Mouse (Mus musculus): ENCODE results near the gene Ano10. TPM values are rescaled to one million over a fixed set of nuclear protein-coding genes. Genes with fewer than 3 reads are reported as not detected.
A peak's percentile ranks its signal among the peaks of the same experiment; 100 is the strongest.

The Ano10 gene
- polyA plus RNA-seq, 1 experiment from 2014 or later = 38.6 TPM

DNA sequence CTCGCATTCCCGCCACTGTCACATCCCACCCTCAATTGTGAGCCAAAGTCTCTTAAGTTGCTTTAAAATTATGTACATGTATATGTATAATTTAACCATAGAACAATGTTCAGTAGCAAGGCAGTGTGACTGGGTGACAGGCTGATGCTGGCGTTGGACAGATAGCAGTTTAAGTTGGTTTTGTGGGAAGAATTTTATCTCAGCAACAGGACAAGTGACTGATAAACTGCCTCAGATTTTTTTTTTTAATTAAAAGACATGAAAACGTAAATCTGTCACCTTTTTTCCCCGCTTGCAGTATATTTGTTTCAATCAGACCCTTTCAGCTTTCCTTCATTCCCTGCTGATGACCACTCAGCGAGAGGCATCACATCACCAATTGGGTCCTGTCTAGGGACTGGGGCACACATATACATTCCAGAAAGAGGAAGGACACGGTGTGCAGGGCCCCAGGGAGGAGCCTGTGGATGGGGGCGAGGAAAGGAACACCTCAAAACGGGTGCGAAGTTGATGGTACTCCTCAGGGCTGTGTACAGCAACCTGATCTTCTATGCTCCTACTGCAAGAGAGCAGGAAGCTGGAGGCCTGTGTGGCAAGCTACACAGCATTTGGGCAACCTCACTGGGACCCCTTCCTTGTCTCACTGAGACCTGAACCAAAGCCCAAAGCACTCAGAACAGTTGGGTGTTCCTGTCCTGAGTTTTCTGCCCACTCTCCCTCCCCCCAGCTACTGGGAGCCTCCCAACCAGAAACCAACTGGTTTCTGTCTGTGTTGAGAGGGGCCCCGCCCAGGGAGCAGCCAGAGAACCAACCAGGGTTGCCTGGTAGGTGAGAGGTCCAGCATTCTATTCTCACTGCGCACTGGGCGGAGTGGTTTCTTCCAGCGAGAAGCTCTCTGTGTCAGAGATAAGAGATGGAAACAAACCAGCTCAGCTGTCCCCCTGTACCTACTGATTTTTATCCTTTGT, 15.1 kb upstream of the Ano10 start:
- H3K36me3 ChIP-seq (ENCODE audit: control insufficient read depth, insufficient read depth, low read length) = no peaks in the 10 kb centered on the region
- no peaks in the 10 kb centered on the region for H3K27me3 ChIP-seq (ENCODE audit: control insufficient read depth, insufficient read depth, low read length)
- peak; percentile 73; the same call in 1 of the 2 replicates for ATAC-seq (ENCODE audit: insufficient read depth, low FRiP score)
- H3K9ac ChIP-seq (ENCODE audit: low read length) = peak overlapping the region; percentile 48
- H3K27ac ChIP-seq (ENCODE audit: low read length) = peak overlapping the region; percentile 64
- H3K4me2 ChIP-seq (ENCODE audit: low read depth, low read length) = no peak overlapping the region
- no peaks in the 10 kb centered on the region for H3K9me3 ChIP-seq (replicated peaks; ENCODE audit: control insufficient read depth, low read length)
- H3K4me1 ChIP-seq (ENCODE audit: control insufficient read depth, insufficient read depth, low read length) = peaks cover 9% of the 10 kb centered on the region; the same call in 1 of the 2 replicates
- no peak overlapping the region for H3K4me3 ChIP-seq (replicated peaks; ENCODE audit: low read length)
- WGBS = 58% methylated on average over 14 of the region's 14 CpGs

DNA sequence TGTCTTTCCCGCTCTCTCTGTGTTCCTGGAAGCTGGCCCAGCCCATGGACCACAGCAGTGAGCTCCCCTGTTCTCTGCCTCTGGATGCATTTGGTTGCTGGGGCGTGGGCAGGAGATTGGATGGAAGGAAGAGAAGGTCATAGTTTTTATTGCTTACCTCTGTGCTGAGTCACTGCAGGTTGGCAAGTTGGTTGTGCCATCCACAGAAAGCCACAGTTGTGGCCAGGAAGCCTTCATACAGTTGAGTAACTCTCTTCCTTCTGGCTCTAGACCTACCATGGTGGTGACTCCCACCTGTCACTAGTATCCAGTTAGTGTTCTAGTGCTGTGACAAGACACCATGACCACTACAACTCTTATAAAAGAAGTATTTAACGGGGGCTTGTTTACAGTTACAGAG, 11.1 kb upstream of the Ano10 start:
- 0 out of 2 replicates have a peak, but pooled peaks cover 6% of the 10 kb centered on the region for H3K4me1 ChIP-seq (ENCODE audit: control insufficient read depth, insufficient read depth, low read length)
- no peaks in the 10 kb centered on the region for H3K9me3 ChIP-seq (replicated peaks; ENCODE audit: control insufficient read depth, low read length)
- no peak overlapping the region for H3K9ac ChIP-seq (ENCODE audit: low read length)
- ATAC-seq (ENCODE audit: insufficient read depth, low FRiP score) = no peak
- no peaks in the 10 kb centered on the region for H3K36me3 ChIP-seq (ENCODE audit: control insufficient read depth, insufficient read depth, low read length)
- 79% methylated on average over 3 of the region's 3 CpGs for WGBS
- no peak overlapping the region for H3K27ac ChIP-seq (ENCODE audit: low read length)
- H3K27me3 ChIP-seq (ENCODE audit: control insufficient read depth, insufficient read depth, low read length) = no peaks in the 10 kb centered on the region
- H3K4me3 ChIP-seq (replicated peaks; ENCODE audit: low read length) = no peak overlapping the region
- H3K4me2 ChIP-seq (ENCODE audit: low read depth, low read length) = no peak overlapping the region

DNA sequence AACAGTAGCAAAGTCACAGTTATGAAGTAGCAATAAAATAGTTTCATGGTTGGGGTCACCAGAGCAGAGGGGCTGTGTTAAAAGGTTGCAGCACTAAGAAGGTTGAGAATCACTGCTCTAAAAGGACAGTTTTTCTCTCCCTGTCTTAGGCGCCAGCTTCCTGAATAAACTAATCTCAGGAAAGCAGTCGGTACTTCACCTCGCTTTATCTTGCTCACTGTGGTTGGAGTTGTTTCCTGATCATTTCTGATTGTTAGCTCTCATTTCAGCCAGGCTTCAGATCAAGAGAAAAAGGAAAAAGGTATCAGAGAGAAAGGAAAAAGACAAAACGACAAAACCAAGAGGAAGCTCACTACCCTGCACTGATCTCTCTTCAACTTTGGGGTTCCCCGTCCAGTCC, 1.9 kb upstream of the Ano10 start:
- ATAC-seq (ENCODE audit: insufficient read depth, low FRiP score) = no peak

DNA sequence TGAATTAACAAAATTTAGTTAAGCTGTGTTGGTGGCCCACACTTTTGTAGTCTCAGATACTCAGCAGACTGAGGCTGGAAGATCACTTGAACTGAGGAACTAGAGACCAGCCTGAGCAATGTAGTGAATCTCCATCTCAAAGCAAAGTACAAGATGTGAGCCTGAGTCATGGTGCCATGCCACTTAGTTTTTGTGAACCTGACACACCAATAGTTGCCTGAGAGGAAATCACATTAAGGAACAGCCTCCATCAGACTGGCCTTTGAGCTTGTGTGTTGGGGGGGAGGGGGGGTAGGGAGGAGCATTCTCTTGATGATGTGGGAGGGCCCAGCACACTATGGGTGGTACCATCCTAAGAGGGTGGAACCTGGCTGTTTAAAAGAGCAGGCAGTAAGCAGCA, 1.2 kb upstream of the Ano10 start:
- Histone ChIP-seq H3K4me3 (replicated peaks; ENCODE audit: low read length) (no peak overlapping the region), H3K4me1 (ENCODE audit: control insufficient read depth, insufficient read depth, low read length) (peaks cover 11% of the 10 kb centered on the region), H3K27me3 (ENCODE audit: control insufficient read depth, insufficient read depth, low read length) (no peaks in the 10 kb centered on the region), H3K9me3 (replicated peaks; ENCODE audit: control insufficient read depth, low read length) (no peaks in the 10 kb centered on the region), H3K36me3 (ENCODE audit: control insufficient read depth, insufficient read depth, low read length) (no peaks in the 10 kb centered on the region), H3K9ac (ENCODE audit: low read length) (no peak overlapping the region), H3K4me2 (ENCODE audit: low read depth, low read length) (no peak overlapping the region), H3K27ac (ENCODE audit: low read length) (no peak overlapping the region)
- ATAC-seq (ENCODE audit: insufficient read depth, low FRiP score) = no peak

More for the DNA sequence above, 1.9 kb upstream of the Ano10 start:
- Histone ChIP-seq H3K9me3 (replicated peaks; ENCODE audit: control insufficient read depth, low read length) (no peaks in the 10 kb centered on the region), H3K4me3 (replicated peaks; ENCODE audit: low read length) (no peak overlapping the region), H3K4me1 (ENCODE audit: control insufficient read depth, insufficient read depth, low read length) (peaks cover 11% of the 10 kb centered on the region), H3K9ac (ENCODE audit: low read length) (no peak overlapping the region), H3K27ac (ENCODE audit: low read length) (no peak overlapping the region), H3K36me3 (ENCODE audit: control insufficient read depth, insufficient read depth, low read length) (no peaks in the 10 kb centered on the region), H3K4me2 (ENCODE audit: low read depth, low read length) (no peak overlapping the region), H3K27me3 (ENCODE audit: control insufficient read depth, insufficient read depth, low read length) (no peaks in the 10 kb centered on the region)
- 84% methylated on average over 5 of the region's 5 CpGs for WGBS

DNA sequence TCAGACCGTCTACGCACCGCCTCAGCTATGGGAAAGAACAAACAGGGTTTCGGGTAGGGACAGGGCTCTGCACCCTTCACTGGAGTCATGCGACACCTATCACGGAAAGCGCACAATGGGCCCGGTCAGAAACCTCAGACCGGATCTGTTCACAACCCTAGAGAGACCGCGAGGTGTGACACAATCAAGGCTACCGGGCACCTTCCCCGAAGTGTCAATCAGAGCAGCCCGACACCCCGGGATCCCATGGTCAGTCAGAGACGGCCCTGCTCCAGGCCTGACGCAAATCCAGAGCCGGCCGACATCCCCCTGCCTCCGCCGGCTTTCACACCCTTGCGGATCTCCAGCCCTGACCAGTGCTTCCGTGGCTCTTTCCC, 370 bp downstream of the Ano10 start:
- no peaks in the 10 kb centered on the region for H3K27me3 ChIP-seq (ENCODE audit: control insufficient read depth, insufficient read depth, low read length)
- ATAC-seq (ENCODE audit: insufficient read depth, low FRiP score) = peak; percentile 27

DNA sequence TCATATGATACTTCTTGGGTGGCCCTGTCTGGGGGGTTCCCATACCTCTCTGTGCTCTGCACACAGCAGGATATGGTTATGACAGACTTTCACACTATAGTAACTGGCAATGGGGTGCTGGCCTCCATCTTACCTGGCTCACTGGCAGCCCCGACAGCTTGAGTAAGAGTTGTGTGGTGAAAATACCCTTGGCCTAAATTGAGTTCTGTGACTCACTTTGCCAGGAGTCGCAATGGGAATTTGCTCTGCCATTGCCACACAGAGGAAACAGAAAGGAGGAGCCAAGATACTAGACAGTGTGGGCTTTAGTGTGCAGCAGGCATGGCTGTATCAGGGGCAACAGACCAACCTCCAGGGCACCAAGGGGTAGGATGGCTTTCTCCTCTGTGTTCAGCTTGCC, 4.0 kb downstream of the Ano10 start:
- H3K4me2 ChIP-seq (ENCODE audit: low read depth, low read length) = no peak overlapping the region
- 75% methylated on average over 2 of the region's 2 CpGs for WGBS
- no peaks in the 10 kb centered on the region for H3K36me3 ChIP-seq (ENCODE audit: control insufficient read depth, insufficient read depth, low read length)
- no peak overlapping the region for H3K4me3 ChIP-seq (replicated peaks; ENCODE audit: low read length)
- no peak for ATAC-seq (ENCODE audit: insufficient read depth, low FRiP score)
- no peaks in the 10 kb centered on the region for H3K27me3 ChIP-seq (ENCODE audit: control insufficient read depth, insufficient read depth, low read length)
- no peak overlapping the region for H3K27ac ChIP-seq (ENCODE audit: low read length)
- H3K9me3 ChIP-seq (replicated peaks; ENCODE audit: control insufficient read depth, low read length) = no peaks in the 10 kb centered on the region
- no peak overlapping the region for H3K9ac ChIP-seq (ENCODE audit: low read length)
- peaks cover 18% of the 10 kb centered on the region for H3K4me1 ChIP-seq (ENCODE audit: control insufficient read depth, insufficient read depth, low read length)

More for the DNA sequence above, 370 bp downstream of the Ano10 start:
- H3K4me3 ChIP-seq (replicated peaks; ENCODE audit: low read length) = peak overlapping the region; percentile 91
- H3K4me2 ChIP-seq (ENCODE audit: low read depth, low read length) = peak overlapping the region; percentile 61
- WGBS = under 1% methylated on average over 23 of the region's 23 CpGs
- H3K9me3 ChIP-seq (replicated peaks; ENCODE audit: control insufficient read depth, low read length) = no peaks in the 10 kb centered on the region
- H3K4me1 ChIP-seq (ENCODE audit: control insufficient read depth, insufficient read depth, low read length) = peaks cover 11% of the 10 kb centered on the region
- no peaks in the 10 kb centered on the region for H3K36me3 ChIP-seq (ENCODE audit: control insufficient read depth, insufficient read depth, low read length)
- H3K9ac ChIP-seq (ENCODE audit: low read length) = peak overlapping the region; percentile 96
- peak overlapping the region; percentile 76 for H3K27ac ChIP-seq (ENCODE audit: low read length)

DNA sequence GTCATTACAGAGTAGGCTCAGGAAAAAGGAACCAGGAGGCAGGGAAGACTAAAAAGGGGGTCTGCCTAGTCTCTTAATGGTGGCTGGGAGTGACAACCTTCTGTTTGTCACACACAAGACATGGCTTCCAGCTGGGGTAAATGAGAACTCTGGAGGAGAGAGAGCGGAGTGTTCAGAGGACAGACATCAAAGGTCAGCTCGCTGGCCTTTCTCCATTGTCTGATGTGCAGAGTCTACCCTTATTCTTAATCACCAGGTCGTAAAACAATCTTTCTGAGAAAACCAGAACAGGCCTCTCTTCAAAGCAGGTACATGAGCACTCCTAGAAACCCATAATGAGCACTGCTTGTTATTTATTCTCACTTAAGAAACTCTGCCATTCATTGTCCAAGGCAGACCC, 5.8 kb downstream of the Ano10 start:
- Histone ChIP-seq H3K4me2 (ENCODE audit: low read depth, low read length) (no peak overlapping the region), H3K4me3 (replicated peaks; ENCODE audit: low read length) (no peak overlapping the region), H3K27ac (ENCODE audit: low read length) (no peak overlapping the region), H3K9me3 (replicated peaks; ENCODE audit: control insufficient read depth, low read length) (no peaks in the 10 kb centered on the region), H3K36me3 (ENCODE audit: control insufficient read depth, insufficient read depth, low read length) (no peaks in the 10 kb centered on the region), H3K4me1 (ENCODE audit: control insufficient read depth, insufficient read depth, low read length) (peaks cover 17% of the 10 kb centered on the region), H3K9ac (ENCODE audit: low read length) (no peak overlapping the region), H3K27me3 (ENCODE audit: control insufficient read depth, insufficient read depth, low read length) (no peaks in the 10 kb centered on the region)
- 74% methylated on average over 3 of the region's 3 CpGs for WGBS
- ATAC-seq (ENCODE audit: insufficient read depth, low FRiP score) = no peak

DNA sequence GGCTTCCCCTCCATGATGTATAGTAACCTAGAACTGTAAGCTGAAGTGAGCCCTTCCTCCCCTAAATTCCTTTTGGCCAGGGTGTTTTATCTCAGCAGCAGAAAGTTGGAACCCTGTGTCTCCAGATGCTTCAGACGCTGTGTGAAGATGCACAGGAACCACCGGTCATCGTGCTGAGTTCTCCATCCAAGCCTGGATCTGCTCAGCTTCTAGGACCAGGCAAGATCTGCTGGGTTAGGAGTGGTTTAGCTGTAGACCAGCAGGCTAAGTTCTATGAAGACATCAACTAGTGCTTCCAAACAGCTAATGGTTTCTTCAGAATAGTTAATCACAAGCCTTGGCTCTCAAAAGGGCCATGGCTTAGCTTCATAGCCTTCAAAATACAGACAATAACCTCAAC, 6.7 kb downstream of the Ano10 start:
- Histone ChIP-seq H3K27me3 (ENCODE audit: control insufficient read depth, insufficient read depth, low read length) (no peaks in the 10 kb centered on the region), H3K9me3 (replicated peaks; ENCODE audit: control insufficient read depth, low read length) (no peaks in the 10 kb centered on the region), H3K4me1 (ENCODE audit: control insufficient read depth, insufficient read depth, low read length) (peaks cover 11% of the 10 kb centered on the region; the same call in 1 of the 2 replicates), H3K4me3 (replicated peaks; ENCODE audit: low read length) (no peak overlapping the region), H3K36me3 (ENCODE audit: control insufficient read depth, insufficient read depth, low read length) (no peaks in the 10 kb centered on the region), H3K9ac (ENCODE audit: low read length) (no peak overlapping the region), H3K4me2 (ENCODE audit: low read depth, low read length) (no peak overlapping the region), H3K27ac (ENCODE audit: low read length) (no peak overlapping the region)
- ATAC-seq (ENCODE audit: insufficient read depth, low FRiP score) = no peak
- WGBS = 82% methylated on average over 3 of the region's 3 CpGs

DNA sequence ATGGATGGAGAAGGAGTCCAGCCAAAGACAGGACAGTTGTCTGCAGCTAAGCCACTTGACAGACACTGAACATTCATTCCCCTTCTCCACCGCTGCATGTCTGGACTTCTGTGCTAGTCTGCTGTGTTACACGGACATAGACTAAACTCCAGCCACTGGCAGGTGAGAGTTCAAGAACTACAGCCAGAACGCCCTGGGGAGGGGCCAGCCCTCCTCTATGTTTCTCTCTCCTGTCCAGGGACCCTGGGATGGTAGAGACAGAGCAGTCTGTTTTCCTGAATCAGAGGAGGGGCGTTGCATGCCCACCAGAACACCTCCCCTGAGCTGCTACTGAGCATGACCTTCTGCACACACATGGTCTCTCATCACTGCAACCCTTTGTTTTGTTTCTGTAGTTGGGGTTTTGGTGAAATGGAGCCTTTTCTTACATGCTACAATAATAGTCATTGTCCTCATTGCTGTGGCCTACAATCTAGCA, 8.4 kb downstream of the Ano10 start:
- ATAC-seq (ENCODE audit: insufficient read depth, low FRiP score) = peak; percentile 50; the same call in 1 of the 2 replicates
- WGBS = 23% methylated on average over 4 of the region's 4 CpGs
- Histone ChIP-seq H3K9me3 (replicated peaks; ENCODE audit: control insufficient read depth, low read length) (no peaks in the 10 kb centered on the region), H3K36me3 (ENCODE audit: control insufficient read depth, insufficient read depth, low read length) (no peaks in the 10 kb centered on the region), H3K4me3 (replicated peaks; ENCODE audit: low read length) (no peak overlapping the region), H3K9ac (ENCODE audit: low read length) (no peak overlapping the region), H3K27me3 (ENCODE audit: control insufficient read depth, insufficient read depth, low read length) (no peaks in the 10 kb centered on the region), H3K27ac (ENCODE audit: low read length) (peak overlapping the region; percentile 54), H3K4me1 (ENCODE audit: control insufficient read depth, insufficient read depth, low read length) (peaks cover 11% of the 10 kb centered on the region; the same call in 1 of the 2 replicates), H3K4me2 (ENCODE audit: low read depth, low read length) (no peak overlapping the region)

Data from stomach, embryonic 16.5 days (tissue).